Mouse (Mus musculus) midbrain, embryonic 13.5 days (tissue): ENCODE results near the gene Bzw2. TPM values are rescaled to one million over a fixed set of nuclear protein-coding genes. Genes with fewer than 3 reads are reported as not detected.

ENCODE experiments used
- ATAC-seq: fragments of 200-750 bp; cut with Nextera tagmentation; 2 replicates; pipeline ENCODE4 v1.8.0; 2017; ENCODE audit warnings: mild to moderate bottlenecking, moderate TSS enrichment, moderate library complexity
- H3K27ac ChIP-seq: fragments of 300-500 bp; sonication (generic); 2 replicates; pipeline ENCODE4 v1.5.1; 2015; ENCODE audit warnings: inconsistent platforms, mild to moderate bottlenecking, moderate library complexity
- H3K27me3 ChIP-seq: fragments of 300-500 bp; sonication (generic); 2 replicates; pipeline ENCODE4 v1.6.1; 2015; ENCODE audit warnings: mild to moderate bottlenecking, inconsistent platforms
- H3K36me3 ChIP-seq: fragments of 300-500 bp; sonication (generic); 2 replicates; pipeline ENCODE4 v1.6.1; 2015; ENCODE audit warnings: mild to moderate bottlenecking, inconsistent platforms
- H3K4me1 ChIP-seq: fragments of 300-500 bp; sonication (generic); replicated peaks from 2 replicates; pipeline ENCODE4 v1.6.1; 2015; ENCODE audit warnings: inconsistent platforms
- H3K4me2 ChIP-seq: fragments of 300-500 bp; sonication (generic); replicated peaks from 2 replicates; pipeline ENCODE4 v1.6.1; 2015; ENCODE audit warnings: moderate library complexity, mild to moderate bottlenecking, inconsistent platforms
- H3K4me3 ChIP-seq: fragments of 300-500 bp; sonication (generic); replicated peaks from 2 replicates; pipeline ENCODE4 v1.5.1; 2015; ENCODE audit warnings: mild to moderate bottlenecking, inconsistent platforms
- H3K9ac ChIP-seq: fragments of 300-500 bp; sonication (generic); replicated peaks from 2 replicates; pipeline ENCODE4 v1.6.1; 2015; ENCODE audit warnings: mild to moderate bottlenecking, inconsistent platforms
- H3K9me3 ChIP-seq: fragments of 300-500 bp; sonication (generic); 2 replicates; pipeline ENCODE4 v1.6.1; 2016; ENCODE audit warnings: mild to moderate bottlenecking, inconsistent platforms
- WGBS: fragments of 180-500 bp; shearing (Covaris S2); methylation state at CpG from one replicate; pipeline ENCODE4 v1.1.7; 2015; 5-methylcytosine and 5-hydroxymethylcytosine counted together
- polyA plus RNA-seq: library from polyadenylated mRNA; unstranded; fragments of >200 nt; fragmentation: Nextera tagmentation; extraction: Ambion mirVana; gene quantifications from 2 replicates; pipeline ENCODE4 v1.2.1, GENCODE M21; 2015

The Bzw2 gene
- polyA plus RNA-seq, 1 experiment from 2014 or later, result 388 TPM

GRCm38 (mm10) chr12:36050276-36050675 lies 107.6 kb downstream of the Bzw2 start:
- no peak overlapping the region for H3K4me3 ChIP-seq
- ATAC-seq, result no peak
- H3K27me3 ChIP-seq, result no peaks in the 10 kb centered on the region
- no peaks in the 10 kb centered on the region for H3K9me3 ChIP-seq
- WGBS, result 86% methylated on average over 1 of the region's 1 CpGs
- H3K27ac ChIP-seq, result no peak overlapping the region
- no peaks in the 10 kb centered on the region for H3K36me3 ChIP-seq
- no peak overlapping the region for H3K9ac ChIP-seq
- no peaks in the 10 kb centered on the region for H3K4me1 ChIP-seq
- no peak overlapping the region for H3K4me2 ChIP-seq

DNA sequence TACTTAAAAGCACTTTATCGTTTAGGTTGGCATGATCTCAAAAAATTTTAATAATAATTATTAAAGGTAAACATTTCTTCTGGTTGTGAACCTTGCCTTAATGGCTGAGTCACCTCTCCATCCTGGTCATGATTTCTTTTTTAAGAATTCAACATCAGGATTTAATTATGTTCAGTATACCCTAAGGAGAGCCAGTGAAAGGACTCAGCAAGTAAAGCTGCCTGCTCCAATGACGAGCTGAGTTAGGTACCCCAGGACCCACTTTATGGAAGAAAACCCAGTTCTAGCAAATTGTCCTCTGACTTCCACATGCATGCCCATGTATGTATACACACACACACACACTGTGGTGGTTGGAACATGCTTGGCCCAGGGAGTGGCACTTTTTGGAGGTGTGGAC lies 110.3 kb downstream of the Bzw2 start:
- H3K4me2 ChIP-seq, result no peak overlapping the region
- no peak overlapping the region for H3K27ac ChIP-seq
- WGBS, result 86% methylated on average over 2 of the region's 2 CpGs
- H3K9ac ChIP-seq, result no peak overlapping the region
- no peaks in the 10 kb centered on the region for H3K36me3 ChIP-seq
- no peak overlapping the region for H3K4me3 ChIP-seq
- no peaks in the 10 kb centered on the region for H3K4me1 ChIP-seq
- no peak for ATAC-seq
- H3K27me3 ChIP-seq, result no peaks in the 10 kb centered on the region
- H3K9me3 ChIP-seq, result no peaks in the 10 kb centered on the region

DNA sequence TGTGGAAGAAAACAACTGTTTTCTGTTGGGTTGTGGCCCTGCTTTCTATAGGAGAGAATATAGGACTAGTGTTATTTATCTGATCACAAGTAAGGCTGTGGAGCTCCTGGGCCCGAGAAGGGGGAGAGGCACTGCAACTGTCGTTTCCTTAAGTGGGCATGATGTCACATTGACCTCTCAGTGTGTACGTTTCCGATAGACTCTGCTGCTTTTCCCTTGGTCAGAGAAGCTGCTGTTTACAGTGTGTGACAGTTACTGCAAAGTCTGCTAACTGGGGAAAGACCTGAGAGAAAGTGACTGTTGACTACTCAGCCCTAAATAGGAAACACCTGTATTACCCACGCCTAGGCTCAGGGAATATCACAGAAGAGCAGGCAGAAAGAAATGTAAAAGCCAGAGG lies 111.7 kb downstream of the Bzw2 start:
- Histone ChIP-seq H3K36me3 (no peaks in the 10 kb centered on the region), H3K9me3 (no peaks in the 10 kb centered on the region), H3K9ac (no peak overlapping the region), H3K4me2 (no peak overlapping the region), H3K4me3 (no peak overlapping the region), H3K27ac (no peak overlapping the region), H3K4me1 (peaks cover 2% of the 10 kb centered on the region), H3K27me3 (no peaks in the 10 kb centered on the region)
- ATAC-seq, result no peak
- whole genome bisulfite sequencing, result 67% methylated on average over 5 of the region's 5 CpGs

DNA sequence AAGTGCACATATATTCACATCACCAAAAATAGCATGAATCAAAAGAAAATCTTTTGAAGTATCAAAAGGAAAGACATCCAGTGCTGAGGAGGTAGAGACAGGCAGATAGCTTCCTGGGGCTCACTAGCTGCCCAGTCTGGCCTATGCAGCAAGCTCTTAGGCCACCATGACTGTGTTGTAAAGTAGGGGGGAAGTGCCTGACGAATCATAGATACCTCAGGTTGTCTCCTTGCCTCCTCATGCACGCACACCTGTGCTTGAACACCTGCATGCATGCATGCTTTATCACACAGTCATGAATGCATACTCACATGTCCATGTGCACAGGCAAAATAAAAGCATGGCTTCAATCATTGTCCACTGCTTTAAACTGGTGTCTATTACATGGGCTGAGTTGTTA lies 113.2 kb downstream of the Bzw2 start:
- Histone ChIP-seq H3K4me3 (no peak overlapping the region), H3K36me3 (no peaks in the 10 kb centered on the region), H3K4me2 (no peak overlapping the region), H3K4me1 (peaks cover 17% of the 10 kb centered on the region), H3K9me3 (no peaks in the 10 kb centered on the region), H3K27ac (no peak overlapping the region), H3K9ac (no peak overlapping the region), H3K27me3 (no peaks in the 10 kb centered on the region)
- ATAC-seq, result no peak
- 81% methylated on average over 2 of the region's 2 CpGs for WGBS

- peak within 1 kb of the TSS; percentile 95 for H3K4me3 ChIP-seq
- peak within 1 kb of the TSS; percentile 100 for H3K9ac ChIP-seq
- peak within 1 kb of the TSS; percentile 96 for H3K27ac ChIP-seq
- peaks cover 21% of the 10 kb centered on the region for H3K4me1 ChIP-seq
- H3K36me3 ChIP-seq, result no peaks in the 10 kb centered on the region
- H3K4me2 ChIP-seq, result peak within 1 kb of the TSS; percentile 74
- H3K27me3 ChIP-seq, result no peaks in the 10 kb centered on the region
- WGBS, result under 1% methylated on average over 28 of the region's 35 CpGs
- no peaks in the 10 kb centered on the region for H3K9me3 ChIP-seq
- ATAC-seq, result peak; percentile 99
Measured at GRCm38 (mm10) chr12:36042348-36042778, 115.5 kb downstream of the Bzw2 start, which contains the start of gene Tspan13. Gene Tspan13, minus strand, starts transcription at chr12:36042500.

Other genes with a start within 250 kb of the Bzw2 start
- gene Agr3, start 232.5 kb downstream of the Bzw2 start, polyA plus RNA-seq, result not detected in 2 replicates
- 0.98 and 1.3 TPM in 2 replicates for gene Agr2, start 165.2 kb downstream of the Bzw2 start, polyA plus RNA-seq
- gene Tspan13, start 115.6 kb downstream of the Bzw2 start, polyA plus RNA-seq, result 361 and 381 TPM in 2 replicates
- 51.1 and 56.8 TPM in 2 replicates for gene Ankmy2, start 966 bp downstream of the Bzw2 start, polyA plus RNA-seq
- gene Lrrc72, start 95.3 kb upstream of the Bzw2 start, polyA plus RNA-seq, result not detected in 2 replicates
- gene Sostdc1, start 156.1 kb upstream of the Bzw2 start, polyA plus RNA-seq, result 3.0 and 4.6 TPM in 2 replicates
- gene Ispd, start 223.4 kb upstream of the Bzw2 start, polyA plus RNA-seq, result 10.9 and 11.7 TPM in 2 replicates
- gene D630036H23Rik, start 224.1 kb upstream of the Bzw2 start, polyA plus RNA-seq, result 1.7 and 2.1 TPM in 2 replicates